Mouse (Mus musculus) kidney, embryonic 14.5 days (tissue): Measurements from ENCODE around the gene Cnst. TPM values are rescaled to one million over a fixed set of nuclear protein-coding genes. Genes with fewer than 3 reads are reported as not detected.

Experiments used
- ATAC-seq: fragments of 200-750 bp; cut with Nextera tagmentation; 2 replicates; pipeline ENCODE4 v1.8.0; 2017; ENCODE audit warnings: moderate number of reproducible peaks, mild to moderate bottlenecking, moderate TSS enrichment, moderate library complexity; ENCODE audit not compliant: low FRiP score, low TSS enrichment
- H3K27ac ChIP-seq: fragments of 300-500 bp; sonication (generic); 2 replicates; pipeline ENCODE4 v1.5.1; 2014; ENCODE audit warnings: low read depth, mild to moderate bottlenecking, low read length, moderate library complexity, mixed read lengths
- H3K27me3 ChIP-seq: fragments of 300-500 bp; sonication (generic); 2 replicates; pipeline ENCODE4 v1.6.1; 2014; ENCODE audit warnings: mild to moderate bottlenecking, low read length; ENCODE audit not compliant: control insufficient read depth, insufficient read depth
- H3K36me3 ChIP-seq: fragments of 300-500 bp; sonication (generic); 2 replicates; pipeline ENCODE4 v1.6.1; 2014; ENCODE audit warnings: low read length, mixed read lengths; ENCODE audit not compliant: control insufficient read depth, insufficient read depth
- H3K4me1 ChIP-seq: fragments of 300-500 bp; sonication (generic); 2 replicates; pipeline ENCODE4 v1.6.1; 2014; ENCODE audit warnings: low read length, mixed read lengths; ENCODE audit not compliant: control insufficient read depth, insufficient read depth
- H3K4me2 ChIP-seq: fragments of 300-500 bp; sonication (generic); replicated peaks from 2 replicates; pipeline ENCODE4 v1.6.1; 2014; ENCODE audit warnings: low read depth, mild to moderate bottlenecking, low read length
- H3K4me3 ChIP-seq: fragments of 300-500 bp; sonication (generic); 2 replicates; pipeline ENCODE4 v1.5.1; 2014; ENCODE audit warnings: mild to moderate bottlenecking, low read length
- H3K9ac ChIP-seq: fragments of 300-500 bp; sonication (generic); 2 replicates; pipeline ENCODE4 v1.6.1; 2014; ENCODE audit warnings: low read depth, mild to moderate bottlenecking, low read length, moderate library complexity
- H3K9me3 ChIP-seq: fragments of 300-500 bp; sonication (generic); 2 replicates; pipeline ENCODE4 v1.6.1; 2016; ENCODE audit warnings: low read length; ENCODE audit not compliant: control insufficient read depth
- WGBS: fragments of 180-500 bp; shearing (Covaris S2); extraction: QIAGEN DNeasy Blood & Tissue Kit; methylation state at CpG from one replicate; pipeline ENCODE4 v1.1.7; 2014; 5-methylcytosine and 5-hydroxymethylcytosine counted together
- polyA plus RNA-seq: library from polyadenylated mRNA; unstranded; fragments of >200 nt; fragmentation: Nextera tagmentation; extraction: Ambion mirVana; gene quantifications from 2 replicates; pipeline ENCODE4 v1.2.1, GENCODE M21; 2014

The Cnst gene
- polyA plus RNA-seq, 1 experiment from 2014 or later, result 14.1 TPM

DNA sequence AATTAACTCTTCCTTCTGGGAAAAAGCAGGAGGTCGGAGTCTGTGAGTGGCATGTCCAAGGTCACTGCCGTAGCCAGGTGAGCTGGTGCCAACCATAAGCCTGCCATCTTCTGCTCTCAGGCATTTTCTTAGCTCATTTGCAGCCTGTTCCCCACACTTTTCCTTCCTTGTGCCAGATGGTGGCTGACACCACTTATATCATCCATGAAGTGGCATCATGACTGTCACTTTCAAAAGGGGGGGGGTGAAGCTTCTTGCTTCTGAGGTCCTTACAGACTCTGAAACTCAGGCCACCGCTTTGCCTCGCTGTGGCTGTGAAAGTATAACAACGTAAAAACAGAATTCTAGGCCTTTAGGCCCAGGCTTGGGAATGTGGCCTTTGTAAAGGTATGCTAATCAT lies 105.1 kb downstream of the Cnst start:
- WGBS, result 80% methylated on average over 5 of the region's 5 CpGs
- H3K9me3 ChIP-seq, result no peaks in the 10 kb centered on the region
- no peaks in the 10 kb centered on the region for H3K36me3 ChIP-seq
- no peak overlapping the region for H3K4me3 ChIP-seq
- no peak overlapping the region for H3K9ac ChIP-seq
- no peak overlapping the region for H3K4me2 ChIP-seq
- no peak for ATAC-seq
- no peak overlapping the region for H3K27ac ChIP-seq
- no peaks in the 10 kb centered on the region for H3K4me1 ChIP-seq
- H3K27me3 ChIP-seq, result no peaks in the 10 kb centered on the region

DNA sequence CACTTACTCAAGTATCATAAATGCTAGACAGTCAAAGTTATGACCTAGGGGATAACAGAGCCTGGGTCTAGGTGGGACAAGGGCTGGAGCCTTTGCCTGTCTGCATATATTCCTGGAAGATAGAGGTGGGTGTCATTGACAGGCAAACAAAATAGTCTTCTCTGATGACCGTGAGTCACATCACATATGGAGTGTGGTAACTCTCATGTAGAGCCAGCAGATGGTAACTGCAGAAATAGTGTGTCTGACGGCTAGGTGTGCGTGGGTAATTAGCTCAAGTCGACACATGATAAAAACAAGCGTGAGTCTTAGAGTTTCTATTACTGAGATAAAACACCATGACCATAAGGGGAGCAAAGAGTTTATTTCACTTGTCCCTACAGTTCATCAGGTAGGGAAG lies 116.9 kb downstream of the Cnst start:
- no peak for ATAC-seq
- 86% methylated on average over 5 of the region's 5 CpGs for WGBS
- no peaks in the 10 kb centered on the region for H3K4me1 ChIP-seq

DNA sequence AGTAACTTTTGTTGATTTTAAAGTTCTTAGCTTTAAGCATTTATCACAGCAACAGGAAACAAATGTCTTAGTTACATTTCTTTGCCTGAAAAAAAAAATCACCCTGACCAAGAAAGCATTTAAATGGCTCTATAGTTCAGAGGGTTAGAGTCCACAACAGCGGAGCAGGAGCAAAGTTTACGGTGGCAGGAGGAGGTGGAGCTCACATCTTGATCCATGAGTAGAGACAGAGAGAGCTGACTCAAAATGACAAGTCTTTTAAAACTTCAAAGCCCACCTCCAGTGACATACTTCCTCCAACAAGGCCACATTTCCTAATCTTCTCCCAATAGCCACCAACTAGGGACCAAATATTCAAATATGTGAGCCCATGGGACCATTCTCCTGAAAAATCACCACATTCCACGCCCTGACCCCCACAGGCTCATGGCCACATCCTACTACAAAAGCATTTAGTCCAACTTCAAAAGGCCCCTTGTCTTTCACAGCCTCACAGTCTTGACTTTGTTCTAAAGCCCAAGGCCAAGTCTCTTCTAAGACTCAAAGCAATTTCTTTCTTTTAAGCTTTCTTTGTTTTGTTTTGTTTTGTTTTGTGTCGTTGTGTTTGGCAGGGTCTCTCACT lies 118.2 kb downstream of the Cnst start:
- Histone ChIP-seq H3K4me2 (no peak overlapping the region), H3K4me3 (no peak overlapping the region), H3K9me3 (no peaks in the 10 kb centered on the region), H3K4me1 (0 out of 2 replicates have a peak, but pooled peaks cover 6% of the 10 kb centered on the region), H3K9ac (no peak overlapping the region), H3K27me3 (no peaks in the 10 kb centered on the region), H3K27ac (no peak overlapping the region), H3K36me3 (no peaks in the 10 kb centered on the region)
- 57% methylated on average over 4 of the region's 4 CpGs for WGBS
- ATAC-seq, result no peak

More for the DNA sequence above, 116.9 kb downstream of the Cnst start:
- Histone ChIP-seq H3K4me2 (no peak overlapping the region), H3K27ac (no peak overlapping the region), H3K36me3 (no peaks in the 10 kb centered on the region), H3K4me3 (no peak overlapping the region), H3K9ac (no peak overlapping the region), H3K9me3 (no peaks in the 10 kb centered on the region), H3K27me3 (no peaks in the 10 kb centered on the region)

DNA sequence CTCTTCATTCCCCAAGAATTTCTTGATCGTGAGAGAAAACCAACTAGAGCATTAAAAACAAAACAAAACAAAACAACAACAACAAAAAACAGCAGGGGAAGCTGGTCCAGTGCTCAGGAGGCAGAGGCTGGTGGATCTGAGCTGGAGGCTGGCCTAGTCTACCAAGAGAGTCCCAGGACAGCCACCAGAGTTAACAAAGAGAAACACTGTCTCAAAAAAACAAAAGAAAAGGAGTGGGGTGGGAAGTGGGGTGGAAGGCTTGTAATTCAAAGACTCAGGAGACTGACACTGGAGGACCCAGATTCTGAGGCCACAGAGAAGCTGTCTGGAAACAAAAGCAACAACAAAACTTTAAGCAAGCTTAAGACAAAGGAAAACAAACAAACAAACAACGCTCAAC lies 120.8 kb downstream of the Cnst start:
- H3K9ac ChIP-seq, result no peak overlapping the region
- no peak overlapping the region for H3K27ac ChIP-seq
- no peak overlapping the region for H3K4me3 ChIP-seq
- no peaks in the 10 kb centered on the region for H3K27me3 ChIP-seq
- H3K4me2 ChIP-seq, result no peak overlapping the region
- 76% methylated on average over 2 of the region's 2 CpGs for WGBS
- H3K36me3 ChIP-seq, result no peaks in the 10 kb centered on the region
- H3K4me1 ChIP-seq, result 0 out of 2 replicates have a peak, but pooled peaks cover 6% of the 10 kb centered on the region
- no peak for ATAC-seq
- no peaks in the 10 kb centered on the region for H3K9me3 ChIP-seq

DNA sequence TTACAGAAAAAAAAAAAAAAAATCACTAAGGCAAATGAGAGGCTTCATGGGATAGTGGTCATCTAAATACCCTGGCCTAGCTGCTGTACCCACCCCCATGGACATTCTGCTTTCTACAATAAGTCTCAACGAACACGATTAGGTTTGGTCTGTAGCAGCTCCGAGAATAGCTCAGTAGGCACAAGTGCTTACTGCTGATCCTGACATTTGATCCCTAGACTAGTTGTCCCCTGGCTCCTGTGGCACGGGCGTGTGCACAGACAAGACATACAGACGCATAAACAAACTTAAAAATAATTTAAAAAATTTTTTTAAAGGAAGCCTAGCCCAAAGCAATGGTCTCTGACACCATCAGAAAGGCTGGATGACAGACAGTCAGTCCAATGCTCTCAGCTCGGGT lies 121.3 kb downstream of the Cnst start:
- 4% methylated on average over 7 of the region's 7 CpGs for WGBS
- H3K27ac ChIP-seq, result no peak overlapping the region
- H3K9ac ChIP-seq, result peak overlapping the region; percentile 90; the same call in 1 of the 2 replicates
- no peaks in the 10 kb centered on the region; the same call in 1 of the 2 replicates for H3K36me3 ChIP-seq
- H3K4me2 ChIP-seq, result peak overlapping the region; percentile 62
- no peaks in the 10 kb centered on the region for H3K9me3 ChIP-seq
- ATAC-seq, result peak; percentile 9; the same call in 1 of the 2 replicates
- no peaks in the 10 kb centered on the region for H3K27me3 ChIP-seq
- H3K4me3 ChIP-seq, result peak overlapping the region; percentile 89
- H3K4me1 ChIP-seq, result 0 out of 2 replicates have a peak, but pooled peaks cover 6% of the 10 kb centered on the region

DNA sequence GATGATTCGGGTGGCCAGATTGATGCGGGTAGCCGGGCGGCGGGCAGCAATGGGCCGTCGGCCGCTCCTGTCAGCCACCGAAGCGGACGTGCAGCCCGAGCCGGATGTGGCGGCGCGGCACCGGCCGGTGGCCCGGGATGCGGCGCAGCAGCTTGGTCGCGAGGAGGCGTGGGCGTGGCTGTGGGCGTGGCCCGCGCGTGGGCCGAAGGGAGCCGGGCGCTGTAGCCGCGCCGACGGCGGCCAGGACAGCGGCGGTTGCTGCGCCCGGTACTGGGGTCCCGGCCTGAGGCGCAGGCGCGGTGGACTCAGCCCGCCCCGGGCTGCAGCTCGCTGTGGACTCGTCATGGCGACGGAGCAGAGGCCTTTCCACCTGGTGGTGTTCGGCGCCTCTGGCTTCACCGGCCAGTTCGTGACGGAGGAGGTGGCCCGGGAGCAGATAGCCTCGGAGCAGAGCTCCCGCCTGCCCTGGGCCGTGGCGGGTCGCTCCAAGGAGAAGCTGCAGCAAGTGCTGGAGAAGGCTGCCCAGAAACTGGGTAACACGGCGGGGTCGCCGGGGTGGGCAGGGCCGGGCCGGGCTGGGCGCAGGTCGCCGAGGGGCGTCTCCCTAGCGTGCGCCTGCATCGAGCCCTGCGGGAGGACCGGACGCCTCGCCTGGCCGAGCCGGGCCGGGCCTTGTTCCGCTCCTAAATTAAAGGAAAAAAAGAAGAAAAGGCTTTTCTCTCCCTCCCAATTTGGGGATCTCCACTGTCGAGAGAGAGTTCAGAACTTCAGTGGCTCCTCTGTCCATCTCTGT lies 122.0 kb downstream of the Cnst start, which contains the start of gene Sccpdh:
TSS of gene Sccpdh (plus strand) at position 198 of the 793 bp plus-strand sequence.
- H3K4me2 ChIP-seq, result peak within 1 kb of the TSS; percentile 62
- 0 out of 2 replicates have a peak, but pooled peaks cover 6% of the 10 kb centered on the region for H3K4me1 ChIP-seq
- H3K4me3 ChIP-seq, result peak within 1 kb of the TSS; percentile 89
- H3K36me3 ChIP-seq, result no peaks in the 10 kb centered on the region; the same call in 1 of the 2 replicates
- peak within 1 kb of the TSS; percentile 90 for H3K9ac ChIP-seq
- peak; percentile 97 for ATAC-seq
- no peaks in the 10 kb centered on the region for H3K9me3 ChIP-seq
- under 1% methylated on average over 81 of the region's 84 CpGs for WGBS
- peak within 1 kb of the TSS; percentile 83 for H3K27ac ChIP-seq
- no peaks in the 10 kb centered on the region for H3K27me3 ChIP-seq

DNA sequence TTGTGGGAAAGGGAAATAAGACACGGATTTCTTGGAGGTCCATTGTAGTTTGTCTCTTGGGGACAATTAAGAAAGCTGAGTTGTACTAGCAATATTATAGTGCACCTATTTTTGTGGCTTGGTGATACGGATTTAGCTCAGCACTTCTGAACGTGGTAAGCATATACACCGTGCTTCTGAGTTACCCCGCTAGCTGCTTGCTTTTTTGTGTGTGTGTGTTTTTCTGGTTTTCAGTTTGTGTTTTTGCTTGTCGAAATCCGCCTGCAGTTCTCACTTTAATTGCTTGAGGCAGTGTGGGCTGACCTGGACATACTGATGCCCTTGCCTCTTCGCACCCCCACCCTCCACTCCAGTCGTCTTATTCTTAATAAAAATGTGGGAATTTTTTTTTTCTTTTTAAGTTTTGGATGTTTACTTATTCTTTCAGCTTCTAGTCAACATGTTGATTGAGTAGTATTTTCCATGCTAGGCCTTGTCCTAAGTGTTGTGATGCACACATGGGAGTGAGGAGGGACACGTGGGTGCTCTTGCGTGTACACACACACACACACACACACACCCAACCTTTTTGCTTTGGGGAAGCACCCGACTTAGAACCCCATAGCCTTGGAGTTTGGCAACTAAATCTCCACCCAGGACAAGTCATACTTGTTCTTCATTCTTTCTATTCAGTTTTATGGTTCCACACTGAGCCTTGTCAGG lies 122.8 kb downstream of the Cnst start:
- ATAC-seq, result peak; percentile 26; the same call in 1 of the 2 replicates
- H3K4me3 ChIP-seq, result peak overlapping the region; percentile 89
- H3K9me3 ChIP-seq, result no peaks in the 10 kb centered on the region
- H3K27ac ChIP-seq, result peak overlapping the region; percentile 83; the same call in 1 of the 2 replicates
- H3K27me3 ChIP-seq, result no peaks in the 10 kb centered on the region
- peak overlapping the region; percentile 62 for H3K4me2 ChIP-seq
- 0 out of 2 replicates have a peak, but pooled peaks cover 6% of the 10 kb centered on the region for H3K4me1 ChIP-seq
- 16% methylated on average over 12 of the region's 12 CpGs for WGBS
- H3K36me3 ChIP-seq, result peaks cover 7% of the 10 kb centered on the region
- H3K9ac ChIP-seq, result peak overlapping the region; percentile 90

DNA sequence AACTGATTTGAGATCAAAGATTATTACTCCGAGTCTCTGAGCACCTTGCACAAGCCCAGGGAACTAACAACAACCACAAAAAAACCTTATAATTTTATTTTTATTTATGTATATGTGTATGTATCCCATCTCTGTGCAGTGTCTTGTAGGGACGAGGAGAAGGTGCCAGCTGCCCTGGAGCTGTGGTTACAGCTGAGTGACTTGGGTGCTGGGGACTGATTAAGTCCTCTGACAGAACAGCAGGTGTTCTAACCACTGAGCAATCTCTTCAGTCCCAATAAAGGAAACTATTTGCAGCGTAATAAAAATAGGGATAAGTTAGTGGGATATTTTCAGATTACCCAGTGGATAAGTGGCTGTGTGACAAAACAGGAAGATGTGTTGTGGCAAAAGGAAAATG lies 128.2 kb downstream of the Cnst start:
- H3K4me1 ChIP-seq, result 0 out of 2 replicates have a peak, but pooled peaks cover under 1% of the 10 kb centered on the region
- H3K9me3 ChIP-seq, result no peaks in the 10 kb centered on the region
- no peak overlapping the region for H3K4me2 ChIP-seq
- no peak overlapping the region for H3K27ac ChIP-seq
- H3K9ac ChIP-seq, result no peak overlapping the region
- no peak overlapping the region for H3K4me3 ChIP-seq
- 93% methylated on average over 3 of the region's 3 CpGs for WGBS
- H3K36me3 ChIP-seq, result peaks cover 39% of the 10 kb centered on the region
- H3K27me3 ChIP-seq, result no peaks in the 10 kb centered on the region
- no peak for ATAC-seq
